Mouse (Mus musculus) myocyte (in vitro differentiated cells): Measurements from ENCODE around the gene Slc25a41. TPM values are rescaled to one million over a fixed set of nuclear protein-coding genes. Genes with fewer than 3 reads are reported as not detected.
A peak's percentile ranks its signal among the peaks of the same experiment; 100 is the strongest.
"Not testable (repeated sequence)": the region's sequence is repeated elsewhere in the genome, so short reads cannot be mapped to it uniquely, and the experiment has no call there.

Source experiments
- H3K27me3 ChIP-seq: one replicate; pipeline ENCODE4 v1.6.1; 2011; ENCODE audit not compliant: control insufficient read depth, insufficient read depth, insufficient read length
- H3K36me3 ChIP-seq: one replicate; pipeline ENCODE4 v1.6.1; 2011; ENCODE audit not compliant: control insufficient read depth, insufficient read depth
- H3K4me2 ChIP-seq: one replicate; pipeline ENCODE4 v1.6.1; 2011; ENCODE audit warnings: low read depth, control low read depth
- H3K4me3 ChIP-seq: one replicate; pipeline ENCODE4 v1.5.1; 2011; ENCODE audit warnings: mild to moderate bottlenecking, control low read depth, moderate library complexity
- H3K79me2 ChIP-seq: one replicate; pipeline ENCODE4 v1.6.1; 2011; ENCODE audit not compliant: control insufficient read depth, insufficient read depth
- H3ac ChIP-seq: one replicate; pipeline ENCODE4 v1.6.1; 2011; ENCODE audit not compliant: control insufficient read depth, insufficient read length
- CEBPB ChIP-seq: IDR thresholded peaks from 2 replicates; pipeline ENCODE4 v1.6.1; 2011; ENCODE audit warnings: mild to moderate bottlenecking, moderate library complexity; ENCODE audit not compliant: poor library complexity, insufficient read depth, severe bottlenecking
- E2F4 ChIP-seq: IDR thresholded peaks from one replicate; pipeline ENCODE4 v1.6.1; 2011; ENCODE audit warnings: mild to moderate bottlenecking, control low read depth, moderate library complexity; ENCODE audit not compliant: insufficient read depth
- MAX ChIP-seq: IDR thresholded peaks from one replicate; pipeline ENCODE4 v1.6.1; 2011; ENCODE audit warnings: low read depth, mild to moderate bottlenecking, control low read depth
- MYOD1 ChIP-seq, 3 experiments: IDR thresholded peaks; one replicate each; pipeline ENCODE4 v1.6.1; 2011; ENCODE audit warnings: control low read depth in 2 of 3, low read depth in 2 of 3, mild to moderate bottlenecking in 2 of 3, moderate library complexity in 1 of 3; ENCODE audit not compliant: insufficient read length in 2 of 3, control insufficient read depth in 1 of 3
- MYOG ChIP-seq, 3 experiments: IDR thresholded peaks; one replicate each; pipeline ENCODE4 v1.6.1; 2011; ENCODE audit warnings: control low read depth in 2 of 3, low read depth in 2 of 3, mild to moderate bottlenecking in 2 of 3; ENCODE audit not compliant: insufficient read length in 2 of 3, control insufficient read depth in 1 of 3, insufficient read depth in 1 of 3
- POLR2A ChIP-seq: IDR thresholded peaks from one replicate; pipeline ENCODE4 v1.6.1; 2011; ENCODE audit warnings: low read depth, mild to moderate bottlenecking, control low read depth, moderate library complexity; ENCODE audit not compliant: insufficient read length
- POLR2AphosphoS2 ChIP-seq: IDR thresholded peaks from one replicate; pipeline ENCODE4 v1.6.1; 2011; ENCODE audit warnings: low read depth, control low read depth; ENCODE audit not compliant: insufficient read length
- REST ChIP-seq: IDR thresholded peaks from one replicate; pipeline ENCODE4 v1.6.1; 2011; ENCODE audit warnings: mild to moderate bottlenecking, control low read depth, moderate library complexity; ENCODE audit not compliant: insufficient read depth, insufficient read length
- SRF ChIP-seq: IDR thresholded peaks from one replicate; pipeline ENCODE4 v1.6.1; 2011; ENCODE audit warnings: low read depth; ENCODE audit not compliant: control insufficient read depth, insufficient read length
- TCF12 ChIP-seq: IDR thresholded peaks from one replicate; pipeline ENCODE4 v1.6.1; 2011; ENCODE audit warnings: mild to moderate bottlenecking, control low read depth; ENCODE audit not compliant: poor library complexity, insufficient read depth, severe bottlenecking
- TCF3 ChIP-seq: IDR thresholded peaks from one replicate; pipeline ENCODE4 v1.6.1; 2011; ENCODE audit warnings: low read depth, control low read depth; ENCODE audit not compliant: insufficient read length
- USF1 ChIP-seq: IDR thresholded peaks from one replicate; pipeline ENCODE4 v1.6.1; 2011; ENCODE audit warnings: low read depth, mild to moderate bottlenecking, control low read depth, moderate library complexity
- polyA plus RNA-seq: library from polyadenylated mRNA; unstranded; fragments of >200 nt; fragmentation: generic; extraction: Trizol; gene quantifications from one replicate; pipeline ENCODE4 v1.2.1, GENCODE M21; 2012; ENCODE audit warnings: missing spikeins

Slc25a41 gene
- polyA plus RNA-seq, 1 experiment: not detected

- peak overlapping the region; percentile 26 for H3K4me3 ChIP-seq
- H3K27me3 ChIP-seq: peaks cover 55% of the 10 kb centered on the region
- peak overlapping the region; percentile 84 for H3K4me2 ChIP-seq
- no peak overlapping the region for H3ac ChIP-seq
- no peaks in the 10 kb centered on the region for H3K79me2 ChIP-seq
- H3K36me3 ChIP-seq: no peaks in the 10 kb centered on the region
- TF ChIP-seq CEBPB (no peak), SRF (no peak), TCF12 (no peak), POLR2AphosphoS2 (no peak), E2F4 (no peak), MAX (no peak), USF1 (no peak), POLR2A (no peak), MYOG (IDR thresholded peaks at IDR 0.05; ENCODE audit: control insufficient read depth in 1 of 3, insufficient read depth in 1 of 3, insufficient read length in 2 of 3, low read depth in 2 of 3) (no peak), MYOD1 (IDR thresholded peaks at IDR 0.05; ENCODE audit: control insufficient read depth in 1 of 3, insufficient read length in 2 of 3, low read depth in 2 of 3) (no peak)
Measured at GRCm38 (mm10) chr17:57061069-57061468, 19.6 kb upstream of the Slc25a41 start.

GRCm38 (mm10) chr17:57060231-57060801 is 18.9 kb upstream of the Slc25a41 start:
- no peak for TF ChIP-seq POLR2AphosphoS2
- TF ChIP-seq TCF3: no peak
- no peak for TF ChIP-seq REST
- TF ChIP-seq SRF: no peak
- TF ChIP-seq CEBPB: no peak
- TF ChIP-seq USF1: no peak
- peak in 2 of 3 experiments; percentile 15 to 40 for TF ChIP-seq MYOD1 (IDR thresholded peaks at IDR 0.05; ENCODE audit: control insufficient read depth in 1 of 3, insufficient read length in 2 of 3, low read depth in 2 of 3)
- no peak for TF ChIP-seq POLR2A
- TF ChIP-seq E2F4: no peak
- TF ChIP-seq MAX: no peak
- TF ChIP-seq MYOG (IDR thresholded peaks at IDR 0.05; ENCODE audit: control insufficient read depth in 1 of 3, insufficient read depth in 1 of 3, insufficient read length in 2 of 3, low read depth in 2 of 3): peak in 1 of 3 experiments; percentile 38
- TF ChIP-seq TCF12: no peak
- peak overlapping the region; percentile 26 for H3K4me3 ChIP-seq
- no peak overlapping the region for H3ac ChIP-seq
- peaks cover 49% of the 10 kb centered on the region for H3K27me3 ChIP-seq
- peak overlapping the region; percentile 84 for H3K4me2 ChIP-seq
- no peaks in the 10 kb centered on the region for H3K79me2 ChIP-seq
- no peaks in the 10 kb centered on the region for H3K36me3 ChIP-seq

GRCm38 (mm10) chr17:57059486-57059977 is 18.1 kb upstream of the Slc25a41 start, which contains the start of gene Slc25a23:
Slc25a23 (minus strand) TSS chr17:57059863.
- Histone ChIP-seq H3K79me2 (no peaks in the 10 kb centered on the region), H3K4me2 (peak within 1 kb of the TSS; percentile 84), H3K4me3 (peak within 1 kb of the TSS; percentile 26), H3K36me3 (no peaks in the 10 kb centered on the region), H3ac (peak within 1 kb of the TSS; percentile 53), H3K27me3 (peaks cover 44% of the 10 kb centered on the region)
- TF ChIP-seq SRF (no peak), E2F4 (no peak), TCF3 (no peak), POLR2AphosphoS2 (no peak), MAX (no peak), MYOG (IDR thresholded peaks at IDR 0.05; ENCODE audit: control insufficient read depth in 1 of 3, insufficient read depth in 1 of 3, insufficient read length in 2 of 3, low read depth in 2 of 3) (no peak), MYOD1 (IDR thresholded peaks at IDR 0.05; ENCODE audit: control insufficient read depth in 1 of 3, insufficient read length in 2 of 3, low read depth in 2 of 3) (no peak), POLR2A (no peak), TCF12 (no peak), CEBPB (no peak), REST (no peak), USF1 (no peak)

GRCm38 (mm10) chr17:57058891-57059485 is 17.5 kb upstream of the Slc25a41 start, which contains the start of gene Crb3:
Crb3 (plus strand) TSS chr17:57059105.
- peak within 1 kb of the TSS; percentile 84 for H3K4me2 ChIP-seq
- no peaks in the 10 kb centered on the region for H3K36me3 ChIP-seq
- no peak for TF ChIP-seq MAX
- TF ChIP-seq USF1: no peak
- TF ChIP-seq REST: no peak
- peaks cover 39% of the 10 kb centered on the region for H3K27me3 ChIP-seq
- H3K4me3 ChIP-seq: peak within 1 kb of the TSS; percentile 26
- no peaks in the 10 kb centered on the region for H3K79me2 ChIP-seq
- H3ac ChIP-seq: peak within 1 kb of the TSS; percentile 53

GRCm38 (mm10) chr17:57056246-57056645 is 14.8 kb upstream of the Slc25a41 start:
- TF ChIP-seq MAX (no peak), CEBPB (no peak), E2F4 (no peak), REST (no peak), POLR2A (no peak), TCF3 (no peak), POLR2AphosphoS2 (no peak), MYOG (IDR thresholded peaks at IDR 0.05; ENCODE audit: control insufficient read depth in 1 of 3, insufficient read depth in 1 of 3, insufficient read length in 2 of 3, low read depth in 2 of 3) (no peak), SRF (no peak), TCF12 (no peak), MYOD1 (IDR thresholded peaks at IDR 0.05; ENCODE audit: control insufficient read depth in 1 of 3, insufficient read length in 2 of 3, low read depth in 2 of 3) (no peak), USF1 (no peak)
- Histone ChIP-seq H3K27me3 (peaks cover 15% of the 10 kb centered on the region), H3K4me2 (no peak overlapping the region), H3K79me2 (no peaks in the 10 kb centered on the region), H3K4me3 (no peak overlapping the region), H3K36me3 (no peaks in the 10 kb centered on the region), H3ac (no peak overlapping the region)

- H3K27me3 ChIP-seq: not testable (repeated sequence)
Measured at GRCm38 (mm10) chr17:57051679-57052078, 10.2 kb upstream of the Slc25a41 start.

More at GRCm38 (mm10) chr17:57051679-57052078, 10.2 kb upstream of the Slc25a41 start:
- not testable (repeated sequence) for H3K79me2 ChIP-seq, H3K4me2 ChIP-seq, H3ac ChIP-seq, H3K36me3 ChIP-seq, H3K4me3 ChIP-seq
